In the genomic region with DNA sequence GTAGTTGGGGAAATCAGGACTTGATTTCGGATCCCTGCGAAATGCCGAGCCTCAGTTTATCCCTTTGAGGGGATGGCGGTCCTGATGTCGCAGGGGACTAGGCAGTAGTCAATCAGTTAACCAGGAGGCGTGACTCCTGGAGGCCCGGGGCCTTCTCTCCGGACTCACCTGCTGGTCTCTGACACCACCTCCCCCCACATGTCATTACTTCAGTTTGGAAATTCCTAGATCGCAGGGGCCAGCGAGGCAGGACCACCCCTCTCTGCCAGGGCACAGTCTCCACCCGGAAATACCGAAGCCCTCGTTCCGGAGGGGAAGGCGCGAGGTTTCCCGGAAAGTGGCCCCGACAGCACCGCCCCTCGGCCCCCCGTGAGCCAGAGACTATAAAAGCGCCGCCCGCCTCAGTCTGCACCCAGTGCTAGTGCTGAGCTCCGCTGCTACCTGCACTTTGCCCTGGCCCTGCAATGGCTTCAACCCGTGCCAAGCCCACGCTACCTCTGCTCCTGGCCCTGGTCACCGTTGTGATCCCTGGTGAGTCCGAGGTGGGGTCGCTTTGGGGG, we compare ENCODE assay signal across 8 mouse cellular contexts. TPM values are rescaled to one million over a fixed set of nuclear protein-coding genes. Genes with fewer than 3 reads are reported as not detected.
DNase-seq lines count a peak whose midpoint lies in the region; ATAC-seq and TF ChIP-seq lines count a peak whose summit lies in the region.

A gene (plus strand): TSS at position 415 of the 560 bp plus-strand sequence.

- no peaks in the 10 kb centered on the region for H3K36me3 ChIP-seq in hindbrain, embryonic 16.5 days (ENCODE audit: control insufficient read depth, insufficient read depth, low read length)
- peaks cover 5% of the 10 kb centered on the region; the same call in 1 of the 2 replicates for H3K36me3 ChIP-seq in liver, adult 2 months (ENCODE audit: control insufficient read depth, insufficient read depth, low read length)
- no peaks in the 10 kb centered on the region for H3K36me3 ChIP-seq in midbrain, embryonic 16.5 days (ENCODE audit: control insufficient read depth, insufficient read depth, low read length)
- H3K36me3 ChIP-seq in thymus, adult 2 months (ENCODE audit: control insufficient read depth, insufficient read depth, low read length): peaks cover 3% of the 10 kb centered on the region; the same call in 1 of the 2 replicates

- H3K9me3 ChIP-seq in hindbrain, embryonic 16.5 days (ENCODE audit: control insufficient read depth, low read length): no peaks in the 10 kb centered on the region
- H3K9me3 ChIP-seq in midbrain, embryonic 16.5 days (replicated peaks; ENCODE audit: control insufficient read depth, low read length, poor library complexity, severe bottlenecking): no peaks in the 10 kb centered on the region

- peak within 1 kb of the TSS; percentile 42 for H3K4me2 ChIP-seq in hindbrain, embryonic 16.5 days (ENCODE audit: low read length)
- H3K4me2 ChIP-seq in midbrain, embryonic 16.5 days (ENCODE audit: low read length): peak within 1 kb of the TSS; percentile 29

- peak; percentile 84 for DNase-seq in CD4-positive, CD25-positive, alpha-beta regulatory T cell, adult 2 months (ENCODE audit: low read depth, low spot score)
- DNase-seq in adrenal gland, postnatal 10 days: peak; percentile 72
- DNase-seq in gastrocnemius, postnatal 25 days: peak; percentile 58
- peak; percentile 69 for DNase-seq in liver, adult 2 months (ENCODE audit: extremely low read depth, low read depth, low spot score)
- peak; percentile 83 for DNase-seq in thymus, adult 2 months

- H3K4me1 ChIP-seq in hindbrain, embryonic 16.5 days (ENCODE audit: control insufficient read depth, insufficient read depth, low read depth, low read length): no peaks in the 10 kb centered on the region
- H3K4me1 ChIP-seq in liver, adult 2 months (ENCODE audit: control insufficient read depth, insufficient read depth, low read length): peaks cover 6% of the 10 kb centered on the region; the same call in 1 of the 2 replicates
- H3K4me1 ChIP-seq in midbrain, embryonic 16.5 days (ENCODE audit: control insufficient read depth, insufficient read depth, low read length): no peaks in the 10 kb centered on the region
- H3K4me1 ChIP-seq in thymus, adult 2 months (replicated peaks; ENCODE audit: control insufficient read depth, insufficient read depth, low read length): peaks cover 31% of the 10 kb centered on the region

- under 1% methylated on average over 30 of the region's 30 CpGs for WGBS in hindbrain, embryonic 16.5 days
- WGBS in liver, adult 2 months: 1% methylated on average over 30 of the region's 30 CpGs
- WGBS in midbrain, embryonic 16.5 days: 1% methylated on average over 30 of the region's 30 CpGs
- WGBS in thymus, adult 2 months: 1% methylated on average over 30 of the region's 30 CpGs

- H3K79me2 ChIP-seq in liver, adult 2 months (ENCODE audit: control insufficient read depth, insufficient read depth, low read length): peaks cover 4% of the 10 kb centered on the region; the same call in 1 of the 2 replicates

- H3K9ac ChIP-seq in hindbrain, embryonic 16.5 days (ENCODE audit: low read depth, low read length): peak within 1 kb of the TSS; percentile 8; the same call in 1 of the 2 replicates
- peak within 1 kb of the TSS; percentile 66 for H3K9ac ChIP-seq in liver, adult 2 months (ENCODE audit: low read depth, low read length)
- H3K9ac ChIP-seq in midbrain, embryonic 16.5 days (ENCODE audit: low read depth, low read length): no peak within 1 kb of the TSS

- no peak for ATAC-seq in hindbrain, embryonic 16.5 days
- ATAC-seq in midbrain, embryonic 16.5 days: no peak
- no peak for ATAC-seq in cerebellum, adult (ENCODE audit: insufficient number of reproducible peaks, low FRiP score, low TSS enrichment)

- TF ChIP-seq CTCF in liver, adult 2 months (IDR thresholded peaks at IDR 0.05; ENCODE audit: low read depth, low read length): no peak
- no peak for TF ChIP-seq CTCF in thymus, adult 2 months (IDR thresholded peaks at IDR 0.05; ENCODE audit: borderline replicate concordance, control insufficient read depth, extremely low read depth, insufficient read depth, low read length, poor library complexity)

- no peak within 1 kb of the TSS for H3K27ac ChIP-seq in hindbrain, embryonic 16.5 days (ENCODE audit: low read depth, low read length)
- H3K27ac ChIP-seq in liver, adult 2 months (replicated peaks; ENCODE audit: insufficient read depth, low read depth, low read length): peak within 1 kb of the TSS; percentile 80
- H3K27ac ChIP-seq in midbrain, embryonic 16.5 days (ENCODE audit: low read length): no peak within 1 kb of the TSS
- H3K27ac ChIP-seq in thymus, adult 2 months (ENCODE audit: control insufficient read depth, insufficient read depth, low read length): peak within 1 kb of the TSS; percentile 45

- H3K4me3 ChIP-seq in hindbrain, embryonic 16.5 days (ENCODE audit: low read length): peak within 1 kb of the TSS; percentile 19
- H3K4me3 ChIP-seq in liver, adult 2 months (ENCODE audit: insufficient read depth, low read depth, low read length): peak within 1 kb of the TSS; percentile 76
- peak within 1 kb of the TSS; percentile 12 for H3K4me3 ChIP-seq in midbrain, embryonic 16.5 days (ENCODE audit: low read depth, low read length)
- peak within 1 kb of the TSS; percentile 86 for H3K4me3 ChIP-seq in thymus, adult 2 months (ENCODE audit: control insufficient read depth, insufficient read depth, low read length)

- peak; percentile 95 for TF ChIP-seq POLR2A in liver, adult 2 months (IDR thresholded peaks at IDR 0.05; ENCODE audit: extremely low read depth, insufficient read depth, low read length)
- peak; percentile 92 for TF ChIP-seq POLR2A in thymus, adult 2 months (IDR thresholded peaks at IDR 0.05; ENCODE audit: control insufficient read depth, extremely low read depth, insufficient read depth, low read length, poor library complexity)

- H3K27me3 ChIP-seq in hindbrain, embryonic 16.5 days (replicated peaks; ENCODE audit: control insufficient read depth, insufficient read depth, low read length): peaks cover 39% of the 10 kb centered on the region
- H3K27me3 ChIP-seq in liver, adult 2 months (ENCODE audit: control insufficient read depth, insufficient read depth, low read length): no peaks in the 10 kb centered on the region
- H3K27me3 ChIP-seq in midbrain, embryonic 16.5 days (ENCODE audit: control insufficient read depth, insufficient read depth, low read depth, low read length): peaks cover 44% of the 10 kb centered on the region
- no peaks in the 10 kb centered on the region for H3K27me3 ChIP-seq in thymus, adult 2 months (ENCODE audit: control insufficient read depth, insufficient read depth, low read length)

RNA-seq across cellular contexts. Expression of the gene that starts here (rescaled TPM):
- total RNA-seq in adrenal gland, postnatal 10 days (2021): 10 to 100 TPM; 10.8 to 12.4 TPM
- total RNA-seq in gastrocnemius, postnatal 25 days (2021): 1 to 10 TPM; 1.6 to 3.0 TPM
- 3.4 and 5.3 TPM in 2 replicates for polyA plus RNA-seq in hindbrain, embryonic 16.5 days (2015; fragmentation: Nextera tagmentation; extraction: Ambion mirVana)
- total RNA-seq in liver, adult 2 months (2014; rRNA removed): 8.6 and 9.6 TPM in 2 replicates
- polyA plus RNA-seq in liver, adult 2 months (2012; rRNA removed): 5.8 and 11.6 TPM in 2 replicates
- 3.0 and 3.1 TPM in 2 replicates for polyA plus RNA-seq in midbrain, embryonic 16.5 days (2015; fragmentation: Nextera tagmentation; extraction: Ambion mirVana)
- polyA plus RNA-seq in thymus, adult 2 months (2012; rRNA removed): 78.1 and 90.8 TPM in 2 replicates

Comparison
In these comparisons a context has a peak if more than half of its experiments do, and no peak if none do; other contexts are left out.
1. H3K27ac ChIP-seq: peak in liver, adult 2 months (single experiment) and thymus, adult 2 months (single experiment); none in hindbrain, embryonic 16.5 days (single experiment) and midbrain, embryonic 16.5 days (single experiment).
2. H3K4me3 ChIP-seq: peak in every context shown above with its lines; median percentile 86 in thymus, adult 2 months; 76 in liver, adult 2 months; 19 in hindbrain, embryonic 16.5 days; 12 in midbrain, embryonic 16.5 days.
3. Peak in every context shown above with its lines, with median percentiles within 50 percentile points of each other: DNase-seq.